Mouse (Mus musculus): ENCODE measurements around the gene Zbtb16. TPM values are rescaled to one million over a fixed set of nuclear protein-coding genes. Genes with fewer than 3 reads are reported as not detected.

Zbtb16 gene
- polyA plus RNA-seq, 1 experiment from 2014 or later: 2.3 TPM

GRCm38 (mm10) chr9:48736361-48737209 is 99.4 kb downstream of the Zbtb16 start:
- Histone ChIP-seq H3K4me3 (ENCODE audit: low read depth, low read length) (no peak overlapping the region), H3K9me3 (ENCODE audit: control insufficient read depth, low read length) (no peaks in the 10 kb centered on the region), H3K9ac (ENCODE audit: low read depth, low read length) (no peak overlapping the region), H3K4me1 (replicated peaks; ENCODE audit: control insufficient read depth, insufficient read depth, low read length) (peaks cover 5% of the 10 kb centered on the region; the same call in 1 of the 2 replicates), H3K36me3 (ENCODE audit: control insufficient read depth, insufficient read depth, low read length) (no peaks in the 10 kb centered on the region), H3K27me3 (replicated peaks; ENCODE audit: control insufficient read depth, insufficient read depth, low read length) (no peaks in the 10 kb centered on the region), H3K4me2 (no peak overlapping the region), H3K27ac (ENCODE audit: low read depth, low read length) (no peak overlapping the region)
- no peak for ATAC-seq (replicated peaks; ENCODE audit: low FRiP score)
- WGBS: 65% methylated on average over 10 of the region's 10 CpGs
- DNase-seq (ENCODE audit: low spot score): no peak

GRCm38 (mm10) chr9:48735466-48736312 is 100.3 kb downstream of the Zbtb16 start:
- peaks cover 5% of the 10 kb centered on the region; the same call in 1 of the 2 replicates for H3K4me1 ChIP-seq (replicated peaks; ENCODE audit: control insufficient read depth, insufficient read depth, low read length)

GRCm38 (mm10) chr9:48734725-48735465 is 101.1 kb downstream of the Zbtb16 start:
- Histone ChIP-seq H3K27ac (ENCODE audit: low read depth, low read length) (no peak overlapping the region), H3K4me3 (ENCODE audit: low read depth, low read length) (no peak overlapping the region), H3K4me2 (no peak overlapping the region), H3K4me1 (replicated peaks; ENCODE audit: control insufficient read depth, insufficient read depth, low read length) (no peaks in the 10 kb centered on the region; the same call in 1 of the 2 replicates), H3K9ac (ENCODE audit: low read depth, low read length) (no peak overlapping the region), H3K36me3 (ENCODE audit: control insufficient read depth, insufficient read depth, low read length) (no peaks in the 10 kb centered on the region), H3K9me3 (ENCODE audit: control insufficient read depth, low read length) (no peaks in the 10 kb centered on the region), H3K27me3 (replicated peaks; ENCODE audit: control insufficient read depth, insufficient read depth, low read length) (no peaks in the 10 kb centered on the region)
- 88% methylated on average over 12 of the region's 12 CpGs for WGBS
- DNase-seq (ENCODE audit: low spot score): no peak
- ATAC-seq (replicated peaks; ENCODE audit: low FRiP score): no peak

More at GRCm38 (mm10) chr9:48735466-48736312, 100.3 kb downstream of the Zbtb16 start:
- Histone ChIP-seq H3K4me2 (no peak overlapping the region), H3K9ac (ENCODE audit: low read depth, low read length) (no peak overlapping the region), H3K27me3 (replicated peaks; ENCODE audit: control insufficient read depth, insufficient read depth, low read length) (no peaks in the 10 kb centered on the region), H3K4me3 (ENCODE audit: low read depth, low read length) (no peak overlapping the region), H3K27ac (ENCODE audit: low read depth, low read length) (no peak overlapping the region), H3K36me3 (ENCODE audit: control insufficient read depth, insufficient read depth, low read length) (no peaks in the 10 kb centered on the region), H3K9me3 (ENCODE audit: control insufficient read depth, low read length) (no peaks in the 10 kb centered on the region)
- no peak for ATAC-seq (replicated peaks; ENCODE audit: low FRiP score)
- 55% methylated on average over 12 of the region's 12 CpGs for WGBS
- DNase-seq (ENCODE audit: low spot score): no peak

- Histone ChIP-seq H3K27me3 (replicated peaks; ENCODE audit: control insufficient read depth, insufficient read depth, low read length) (no peaks in the 10 kb centered on the region), H3K4me1 (replicated peaks; ENCODE audit: control insufficient read depth, insufficient read depth, low read length) (no peaks in the 10 kb centered on the region), H3K4me3 (ENCODE audit: low read depth, low read length) (no peak overlapping the region), H3K27ac (ENCODE audit: low read depth, low read length) (no peak overlapping the region), H3K9ac (ENCODE audit: low read depth, low read length) (no peak overlapping the region), H3K36me3 (ENCODE audit: control insufficient read depth, insufficient read depth, low read length) (no peaks in the 10 kb centered on the region), H3K9me3 (ENCODE audit: control insufficient read depth, low read length) (no peaks in the 10 kb centered on the region), H3K4me2 (no peak overlapping the region)
- WGBS: 73% methylated on average over 13 of the region's 13 CpGs
- no peak for ATAC-seq (replicated peaks; ENCODE audit: low FRiP score)
- no peak for DNase-seq (ENCODE audit: low spot score)
Observed at GRCm38 (mm10) chr9:48733817-48734544, 102.0 kb downstream of the Zbtb16 start.

- WGBS: 71% methylated on average over 6 of the region's 6 CpGs
- no peaks in the 10 kb centered on the region for H3K36me3 ChIP-seq (ENCODE audit: control insufficient read depth, insufficient read depth, low read length)
- ATAC-seq (replicated peaks; ENCODE audit: low FRiP score): no peak
- H3K27ac ChIP-seq (ENCODE audit: low read depth, low read length): no peak overlapping the region
- H3K4me1 ChIP-seq (replicated peaks; ENCODE audit: control insufficient read depth, insufficient read depth, low read length): no peaks in the 10 kb centered on the region
- no peaks in the 10 kb centered on the region for H3K27me3 ChIP-seq (replicated peaks; ENCODE audit: control insufficient read depth, insufficient read depth, low read length)
- H3K4me3 ChIP-seq (ENCODE audit: low read depth, low read length): no peak overlapping the region
- no peaks in the 10 kb centered on the region for H3K9me3 ChIP-seq (ENCODE audit: control insufficient read depth, low read length)
- H3K4me2 ChIP-seq: no peak overlapping the region
- no peak overlapping the region for H3K9ac ChIP-seq (ENCODE audit: low read depth, low read length)
- no peak for DNase-seq (ENCODE audit: low spot score)
Observed at GRCm38 (mm10) chr9:48733083-48733482, 102.9 kb downstream of the Zbtb16 start.

- Histone ChIP-seq H3K9ac (ENCODE audit: low read depth, low read length) (no peak overlapping the region), H3K4me3 (ENCODE audit: low read depth, low read length) (no peak overlapping the region), H3K4me2 (no peak overlapping the region), H3K4me1 (replicated peaks; ENCODE audit: control insufficient read depth, insufficient read depth, low read length) (no peaks in the 10 kb centered on the region), H3K9me3 (ENCODE audit: control insufficient read depth, low read length) (no peaks in the 10 kb centered on the region), H3K27ac (ENCODE audit: low read depth, low read length) (no peak overlapping the region), H3K36me3 (ENCODE audit: control insufficient read depth, insufficient read depth, low read length) (no peaks in the 10 kb centered on the region), H3K27me3 (replicated peaks; ENCODE audit: control insufficient read depth, insufficient read depth, low read length) (no peaks in the 10 kb centered on the region)
- DNase-seq (ENCODE audit: low spot score): no peak
- 82% methylated on average over 8 of the region's 8 CpGs for WGBS
- no peak for ATAC-seq (replicated peaks; ENCODE audit: low FRiP score)
Observed at GRCm38 (mm10) chr9:48731651-48732536, 104.1 kb downstream of the Zbtb16 start.

- no peaks in the 10 kb centered on the region for H3K4me1 ChIP-seq (replicated peaks; ENCODE audit: control insufficient read depth, insufficient read depth, low read length)
- WGBS: 88% methylated on average over 10 of the region's 10 CpGs
- no peak overlapping the region for H3K27ac ChIP-seq (ENCODE audit: low read depth, low read length)
- ATAC-seq (replicated peaks; ENCODE audit: low FRiP score) (no peak), DNase-seq (ENCODE audit: low spot score) (no peak)
- no peak overlapping the region for H3K4me2 ChIP-seq
- no peaks in the 10 kb centered on the region for H3K36me3 ChIP-seq (ENCODE audit: control insufficient read depth, insufficient read depth, low read length)
- no peak overlapping the region for H3K4me3 ChIP-seq (ENCODE audit: low read depth, low read length)
- H3K27me3 ChIP-seq (replicated peaks; ENCODE audit: control insufficient read depth, insufficient read depth, low read length): no peaks in the 10 kb centered on the region
- no peaks in the 10 kb centered on the region for H3K9me3 ChIP-seq (ENCODE audit: control insufficient read depth, low read length)
- H3K9ac ChIP-seq (ENCODE audit: low read depth, low read length): no peak overlapping the region
Observed at GRCm38 (mm10) chr9:48730446-48730979, 105.5 kb downstream of the Zbtb16 start.
